Mouse (Mus musculus) brain, embryonic 14.5 days (tissue): Measurements from ENCODE around the gene Dgkg.

Experiments
- CTCF ChIP-seq: fragments of 200-500 bp; IDR thresholded peaks from 2 replicates; pipeline ENCODE4 v1.5.1; 2012; ENCODE audit warnings: inconsistent platforms, mild to moderate bottlenecking, moderate library complexity, borderline replicate concordance; ENCODE audit not compliant: insufficient read depth, insufficient read length; ENCODE audit errors: extremely low read depth
- POLR2A ChIP-seq: fragments of 200-500 bp; IDR thresholded peaks from 2 replicates; pipeline ENCODE4 v1.6.1; 2012; ENCODE audit warnings: mild to moderate bottlenecking, inconsistent platforms, borderline replicate concordance; ENCODE audit not compliant: poor library complexity, insufficient read depth, insufficient read length, severe bottlenecking; ENCODE audit errors: extremely low read depth

GRCm38 (mm10) chr16:22655223-22655622 is 1.8 kb downstream of the Dgkg start:
- TF ChIP-seq CTCF (no peak), POLR2A (no peak)
